Mouse (Mus musculus) kidney, postnatal 0 days (tissue): ENCODE measurements around the gene Asic2. TPM values are rescaled to one million over a fixed set of nuclear protein-coding genes. Genes with fewer than 3 reads are reported as not detected.
A peak's percentile ranks its signal among the peaks of the same experiment; 100 is the strongest.

Source experiments
- ATAC-seq: fragments of 200-750 bp; cut with Nextera tagmentation; replicated peaks from 2 replicates; pipeline ENCODE4 v1.8.0; 2017; ENCODE audit warnings: low read depth, moderate number of reproducible peaks, moderate TSS enrichment, moderate library complexity; ENCODE audit not compliant: low FRiP score
- DNase-seq: peaks from one replicate; pipeline ENCODE4 v3.0.0-alpha.2; 2016; ENCODE audit warnings: low spot score
- H3K27ac ChIP-seq: fragments of 300-500 bp; sonication (generic); 2 replicates; pipeline ENCODE4 v1.5.1; 2014; ENCODE audit warnings: mild to moderate bottlenecking
- H3K27me3 ChIP-seq: fragments of 300-500 bp; sonication (generic); 2 replicates; pipeline ENCODE4 v1.6.1; 2014; ENCODE audit warnings: low read length, mixed read lengths; ENCODE audit not compliant: insufficient read depth
- H3K36me3 ChIP-seq: fragments of 300-500 bp; sonication (generic); 2 replicates; pipeline ENCODE4 v1.6.1; 2014; ENCODE audit warnings: low read length, mixed read lengths; ENCODE audit not compliant: insufficient read depth
- H3K4me1 ChIP-seq: fragments of 300-500 bp; sonication (generic); replicated peaks from 2 replicates; pipeline ENCODE4 v1.6.1; 2014; ENCODE audit warnings: antibody characterized with exemption, low read length, mixed read lengths; ENCODE audit not compliant: insufficient read depth
- H3K4me2 ChIP-seq: fragments of 300-500 bp; sonication (generic); 2 replicates; pipeline ENCODE4 v1.6.1; 2014; ENCODE audit warnings: mild to moderate bottlenecking, low read length, moderate library complexity, mixed read lengths
- H3K4me3 ChIP-seq: fragments of 300-500 bp; sonication (generic); replicated peaks from 2 replicates; pipeline ENCODE4 v1.5.1; 2014; ENCODE audit warnings: low read depth, low read length
- H3K9ac ChIP-seq: fragments of 300-500 bp; sonication (generic); 2 replicates; pipeline ENCODE4 v1.6.1; 2014; ENCODE audit warnings: low read depth, low read length
- H3K9me3 ChIP-seq: fragments of 300-500 bp; sonication (generic); replicated peaks from 2 replicates; pipeline ENCODE4 v1.6.1; 2016; ENCODE audit warnings: low read length, inconsistent platforms, mixed read lengths
- CTCF ChIP-seq: IDR thresholded peaks from 2 replicates; pipeline ENCODE4 v1.5.1; 2016; ENCODE audit warnings: antibody characterized with exemption, low read depth, mild to moderate bottlenecking, moderate library complexity
- WGBS: fragments of 180-500 bp; shearing (Covaris S2); extraction: QIAGEN DNeasy Blood & Tissue Kit; methylation state at CpG from one replicate; pipeline ENCODE4 v1.1.7; 2014; 5-methylcytosine and 5-hydroxymethylcytosine counted together
- polyA plus RNA-seq: library from polyadenylated mRNA; unstranded; fragments of >200 nt; fragmentation: Nextera tagmentation; extraction: Ambion mirVana; gene quantifications from 2 replicates; pipeline ENCODE4 v1.2.1, GENCODE M21; 2015

The Asic2 gene
- polyA plus RNA-seq, 1 experiment from 2014 or later = 2.6 TPM

DNA sequence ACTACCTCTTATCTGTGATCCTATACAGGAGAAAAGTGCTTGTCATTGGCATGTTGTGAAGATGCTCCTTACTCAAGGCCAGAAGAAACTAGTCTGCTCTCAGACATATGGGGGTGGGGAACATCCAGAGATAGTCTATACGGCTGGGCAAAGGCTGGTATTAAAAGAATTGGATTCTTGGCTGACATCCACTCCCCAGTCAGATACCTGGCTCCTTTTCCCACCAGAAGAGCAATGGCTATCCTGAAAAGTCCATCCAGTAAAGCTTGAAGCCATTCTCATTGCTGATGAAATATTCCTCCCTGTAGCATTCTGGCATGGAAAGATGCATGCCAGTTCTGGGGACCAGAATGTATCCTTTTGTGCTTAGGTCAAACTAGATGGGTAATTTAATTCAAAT lies 218.2 kb downstream of the Asic2 start:
- no peak for TF ChIP-seq CTCF
- no peaks in the 10 kb centered on the region for H3K27me3 ChIP-seq
- no peak overlapping the region for H3K27ac ChIP-seq
- WGBS = 83% methylated on average over 1 of the region's 1 CpGs
- no peaks in the 10 kb centered on the region for H3K9me3 ChIP-seq
- H3K4me3 ChIP-seq = no peak overlapping the region
- H3K4me2 ChIP-seq = no peak overlapping the region
- no peak overlapping the region for H3K9ac ChIP-seq
- H3K36me3 ChIP-seq = no peaks in the 10 kb centered on the region
- no peak for DNase-seq
- no peaks in the 10 kb centered on the region for H3K4me1 ChIP-seq
- no peak for ATAC-seq

DNA sequence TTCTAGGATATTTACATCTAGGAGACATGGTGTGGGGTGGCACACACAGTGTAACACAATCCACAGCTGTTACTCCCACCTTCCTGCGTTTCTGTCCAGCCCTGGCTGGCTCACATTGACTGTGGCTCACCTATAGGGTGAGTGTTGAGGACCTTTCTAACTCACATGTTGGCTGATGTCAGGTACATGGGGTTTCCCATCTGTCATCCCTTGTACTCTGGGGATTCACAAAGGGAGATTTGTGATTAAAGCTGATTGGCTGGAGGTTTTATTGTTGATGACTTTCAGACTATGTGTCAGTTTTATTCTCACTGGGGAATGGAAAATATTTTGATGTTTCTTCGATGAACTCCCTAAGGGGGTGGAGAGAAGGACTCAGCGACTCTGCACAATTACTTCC lies 229.3 kb downstream of the Asic2 start:
- H3K4me3 ChIP-seq = no peak overlapping the region

DNA sequence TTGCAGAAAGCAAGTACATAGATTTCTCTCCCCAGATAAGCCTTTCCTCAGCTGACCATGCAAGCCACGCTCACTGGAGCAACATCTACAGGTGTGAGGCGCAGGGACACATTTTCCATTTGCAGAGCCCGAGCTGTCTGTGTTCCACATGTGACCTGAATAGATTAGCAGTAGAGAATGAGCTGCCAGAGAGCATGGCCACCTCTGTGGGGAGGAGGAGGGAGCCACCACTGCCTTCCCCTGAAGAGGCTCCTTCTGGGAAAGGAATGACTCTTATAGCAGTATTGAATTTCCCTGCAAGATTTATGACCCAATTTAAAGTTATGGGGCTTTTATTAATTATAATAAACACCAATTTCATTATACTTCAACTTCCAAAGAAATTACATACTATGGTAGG lies 230.5 kb downstream of the Asic2 start:
- no peak for TF ChIP-seq CTCF
- H3K36me3 ChIP-seq = no peaks in the 10 kb centered on the region
- 48% methylated on average over 3 of the region's 3 CpGs for WGBS
- no peaks in the 10 kb centered on the region for H3K9me3 ChIP-seq
- H3K9ac ChIP-seq = no peak overlapping the region
- no peak overlapping the region for H3K27ac ChIP-seq
- H3K4me2 ChIP-seq = no peak overlapping the region
- ATAC-seq (no peak), DNase-seq (no peak)
- no peaks in the 10 kb centered on the region for H3K27me3 ChIP-seq
- no peaks in the 10 kb centered on the region; the same call in 1 of the 2 replicates for H3K4me1 ChIP-seq
- H3K4me3 ChIP-seq = no peak overlapping the region

More for the DNA sequence above, 229.3 kb downstream of the Asic2 start:
- no peak overlapping the region for H3K27ac ChIP-seq
- WGBS = 34% methylated on average over 3 of the region's 3 CpGs
- no peak overlapping the region for H3K9ac ChIP-seq
- DNase-seq = peak; percentile 8
- H3K27me3 ChIP-seq = no peaks in the 10 kb centered on the region
- no peaks in the 10 kb centered on the region; the same call in 1 of the 2 replicates for H3K4me1 ChIP-seq
- ATAC-seq = no peak
- no peaks in the 10 kb centered on the region for H3K36me3 ChIP-seq
- H3K4me2 ChIP-seq = no peak overlapping the region
- no peaks in the 10 kb centered on the region for H3K9me3 ChIP-seq
- TF ChIP-seq CTCF = no peak

DNA sequence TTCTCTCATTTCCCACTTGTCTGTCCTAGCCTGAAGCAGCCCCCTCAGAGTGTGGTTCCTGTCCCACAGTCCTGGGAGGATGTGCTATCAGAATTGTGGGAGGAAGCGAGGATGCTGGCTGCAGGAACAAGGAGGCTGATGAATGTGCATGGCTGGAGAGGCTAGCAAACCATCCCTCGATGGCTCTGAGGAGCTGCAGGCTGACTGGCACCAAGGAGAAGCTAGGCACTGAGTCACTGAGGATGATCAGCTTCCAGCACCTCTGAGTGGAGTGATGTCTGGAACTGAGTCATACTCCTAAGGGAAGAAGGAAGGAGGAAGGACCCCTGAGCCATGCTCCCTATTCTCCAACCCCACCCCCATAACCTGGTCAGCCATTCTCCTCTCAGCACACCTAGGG lies 246.2 kb downstream of the Asic2 start:
- no peak for TF ChIP-seq CTCF
- 71% methylated on average over 2 of the region's 2 CpGs for WGBS

DNA sequence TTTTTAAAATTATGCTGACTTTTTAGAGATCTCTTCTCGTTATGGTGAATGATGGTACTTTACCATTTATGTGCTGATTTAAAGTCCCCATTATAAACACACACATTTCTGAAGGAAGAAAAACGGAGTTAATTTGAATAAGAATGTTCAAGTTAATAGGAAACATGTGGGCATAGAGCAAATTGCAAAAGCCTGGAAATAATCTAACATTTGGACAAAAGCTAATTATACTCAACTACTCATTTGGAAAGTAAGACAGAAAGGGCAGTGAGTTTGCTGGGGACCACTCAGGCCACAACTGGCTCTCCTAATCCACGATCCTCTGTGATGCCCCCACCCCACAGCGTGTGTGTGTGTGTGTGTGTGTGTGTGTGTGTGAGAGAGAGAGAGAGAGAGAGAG lies 253.5 kb downstream of the Asic2 start:
- 63% methylated on average over 4 of the region's 4 CpGs for WGBS
- H3K9ac ChIP-seq = no peak overlapping the region
- no peak for TF ChIP-seq CTCF
- H3K36me3 ChIP-seq = no peaks in the 10 kb centered on the region
- no peak overlapping the region for H3K27ac ChIP-seq
- H3K4me1 ChIP-seq = no peaks in the 10 kb centered on the region
- H3K4me3 ChIP-seq = no peak overlapping the region
- ATAC-seq (no peak), DNase-seq (no peak)
- H3K27me3 ChIP-seq = no peaks in the 10 kb centered on the region; the same call in 1 of the 2 replicates
- H3K9me3 ChIP-seq = no peaks in the 10 kb centered on the region
- H3K4me2 ChIP-seq = no peak overlapping the region

More for the DNA sequence above, 246.2 kb downstream of the Asic2 start:
- ATAC-seq (no peak), DNase-seq (no peak)
- no peak overlapping the region for H3K9ac ChIP-seq
- no peaks in the 10 kb centered on the region for H3K36me3 ChIP-seq
- no peaks in the 10 kb centered on the region; the same call in 1 of the 2 replicates for H3K27me3 ChIP-seq
- no peak overlapping the region for H3K4me3 ChIP-seq
- H3K4me1 ChIP-seq = no peaks in the 10 kb centered on the region
- no peaks in the 10 kb centered on the region for H3K9me3 ChIP-seq
- H3K27ac ChIP-seq = no peak overlapping the region
- H3K4me2 ChIP-seq = no peak overlapping the region

- DNase-seq = no peak
- WGBS = 81% methylated on average over 5 of the region's 5 CpGs
- H3K4me3 ChIP-seq = no peak overlapping the region
- H3K4me2 ChIP-seq = no peak overlapping the region
- no peak for TF ChIP-seq CTCF
- no peak overlapping the region for H3K27ac ChIP-seq
- H3K9ac ChIP-seq = no peak overlapping the region
- H3K4me1 ChIP-seq = no peaks in the 10 kb centered on the region
- no peaks in the 10 kb centered on the region for H3K27me3 ChIP-seq
- no peak for ATAC-seq
- no peaks in the 10 kb centered on the region for H3K36me3 ChIP-seq
- no peaks in the 10 kb centered on the region for H3K9me3 ChIP-seq
These were observed 261.3 kb downstream of the Asic2 start for GRCm38 (mm10) chr11:81706996-81707395.

GRCm38 (mm10) chr11:81698008-81698407 lies 270.2 kb downstream of the Asic2 start:
- WGBS = 63% methylated on average over 1 of the region's 1 CpGs

More at GRCm38 (mm10) chr11:81698008-81698407, 270.2 kb downstream of the Asic2 start:
- peak; percentile 40; the same call in 1 of the 2 replicates for TF ChIP-seq CTCF
- H3K27me3 ChIP-seq = no peaks in the 10 kb centered on the region
- H3K4me3 ChIP-seq = no peak overlapping the region
- H3K36me3 ChIP-seq = no peaks in the 10 kb centered on the region
- no peaks in the 10 kb centered on the region for H3K9me3 ChIP-seq
- DNase-seq = no peak
- H3K9ac ChIP-seq = no peak overlapping the region
- no peak overlapping the region for H3K4me2 ChIP-seq
- no peaks in the 10 kb centered on the region for H3K4me1 ChIP-seq
- ATAC-seq = no peak
- H3K27ac ChIP-seq = no peak overlapping the region
